15 mouse cellular contexts compared by ENCODE assay signal in genomic region chr14:77456876-77457275, GRCm38 (mm10).
A peak's percentile ranks its signal among the peaks of the same experiment; 100 is the strongest.
DNase-seq lines count a peak whose midpoint lies in the region; ATAC-seq and TF ChIP-seq lines count a peak whose summit lies in the region.
"Had no signal": no experiment of that assay in that cellular context is flagged by ENCODE, and none has a peak within 500 bp of the region (broad histone marks: within the 10 kb centered on the region; RNA-seq: fewer than 3 reads in every experiment).

No protein-coding gene starts in this region.

- H3K4me3 ChIP-seq in lung, embryonic 14.5 days (ENCODE audit: low read depth, low read length): no peak overlapping the region
- no peak overlapping the region for H3K4me3 ChIP-seq in lung, adult 2 months (replicated peaks; ENCODE audit: extremely low read depth, low read depth, low read length)
- H3K4me3 ChIP-seq in limb, embryonic 15.5 days: no peak overlapping the region
- H3K4me3 ChIP-seq: heart, embryonic 10.5 days; kidney, embryonic 15.5 days; liver, embryonic 13.5 days had no signal

- H3K9ac ChIP-seq in lung, embryonic 14.5 days: no peak overlapping the region
- no peak overlapping the region for H3K9ac ChIP-seq in limb, embryonic 15.5 days
- H3K9ac ChIP-seq: hindbrain, embryonic 14.5 days; kidney, embryonic 15.5 days; liver, embryonic 13.5 days had no signal

- no peak overlapping the region for H3K27ac ChIP-seq in lung, embryonic 14.5 days (ENCODE audit: low read depth)
- H3K27ac ChIP-seq in limb, embryonic 15.5 days: peak overlapping the region; percentile 77
- H3K27ac ChIP-seq: heart, embryonic 10.5 days; hindbrain, embryonic 14.5 days; kidney, embryonic 15.5 days; liver, embryonic 13.5 days had no signal

- TF ChIP-seq POLR2A in lung, adult 2 months (IDR thresholded peaks at IDR 0.05; ENCODE audit: borderline replicate concordance, extremely low read depth, low read depth, low read length): no peak

- no peak for TF ChIP-seq CTCF in lung, embryonic 14.5 days (IDR thresholded peaks at IDR 0.05; ENCODE audit: low read depth)
- TF ChIP-seq CTCF in lung, adult 2 months (IDR thresholded peaks at IDR 0.05; ENCODE audit: insufficient read depth, low read length): no peak

- WGBS in lung, embryonic 14.5 days: 35% methylated on average over 7 of the region's 7 CpGs
- WGBS in lung, adult 2 months: 45% methylated on average over 7 of the region's 7 CpGs
- 20% methylated on average over 7 of the region's 7 CpGs for whole genome bisulfite sequencing in limb, embryonic 15.5 days

- no peaks in the 10 kb centered on the region for H3K4me1 ChIP-seq in lung, embryonic 14.5 days (ENCODE audit: insufficient read depth)
- no peaks in the 10 kb centered on the region for H3K4me1 ChIP-seq in lung, adult 2 months (ENCODE audit: control insufficient read depth, insufficient read depth, low read length)
- peaks cover 24% of the 10 kb centered on the region for H3K4me1 ChIP-seq in limb, embryonic 15.5 days
- H3K4me1 ChIP-seq: liver, embryonic 13.5 days had no signal

- DNase-seq in gastrocnemius, adult 18-20 months (ENCODE audit: low spot score): peak; percentile 21
- DNase-seq in gastrocnemius, adult 8-10 months (ENCODE audit: low spot score in 2 of 2): no peak
- DNase-seq in lung, embryonic 14.5 days: peak; percentile 59
- DNase-seq in lung, adult 2 months: no peak
- DNase-seq in cerebellum, postnatal 10 days: peak; percentile 70 to 71
- no peak for DNase-seq in kidney, postnatal 36 days
- DNase-seq: adrenal gland, adult 8-10 months; liver, embryonic 13.5 days; lung, postnatal 36 days had no signal

- H3K4me2 ChIP-seq in lung, embryonic 14.5 days: no peak overlapping the region
- no peak overlapping the region for H3K4me2 ChIP-seq in limb, embryonic 15.5 days
- H3K4me2 ChIP-seq: hindbrain, embryonic 14.5 days; kidney, embryonic 15.5 days; liver, embryonic 13.5 days had no signal

- ATAC-seq in lung, embryonic 14.5 days (ENCODE audit: insufficient read depth): no peak
- peak; percentile 81 for ATAC-seq in limb, embryonic 15.5 days (ENCODE audit: insufficient number of reproducible peaks, low FRiP score, low TSS enrichment, low read depth)
- no peak for ATAC-seq in megakaryocyte-erythroid progenitor cell, adult 5-6 weeks (replicated peaks; ENCODE audit: low FRiP score, low TSS enrichment, poor library complexity, severe bottlenecking)
- ATAC-seq: Patski had no signal

- no peaks in the 10 kb centered on the region for H3K9me3 ChIP-seq in lung, embryonic 14.5 days (ENCODE audit: low read depth, low read length)
- H3K9me3 ChIP-seq in limb, embryonic 15.5 days: no peaks in the 10 kb centered on the region
- H3K9me3 ChIP-seq: heart, embryonic 10.5 days; kidney, embryonic 15.5 days; liver, embryonic 13.5 days had no signal

- H3K36me3 ChIP-seq in lung, embryonic 14.5 days (ENCODE audit: insufficient read depth): no peaks in the 10 kb centered on the region
- H3K36me3 ChIP-seq in limb, embryonic 15.5 days: no peaks in the 10 kb centered on the region
- H3K36me3 ChIP-seq: heart, embryonic 10.5 days; kidney, embryonic 15.5 days; liver, embryonic 13.5 days had no signal

- H3K27me3 ChIP-seq in lung, embryonic 14.5 days (ENCODE audit: insufficient read depth, low read length): no peaks in the 10 kb centered on the region
- no peaks in the 10 kb centered on the region for H3K27me3 ChIP-seq in limb, embryonic 15.5 days
- H3K27me3 ChIP-seq: kidney, embryonic 15.5 days; liver, embryonic 13.5 days; Patski had no signal

Comparison
In these comparisons a context has a peak if more than half of its experiments do, and no peak if none do; other contexts are left out.
1. DNase-seq: peak in gastrocnemius, adult 18-20 months (single experiment), lung, embryonic 14.5 days (single experiment) and cerebellum, postnatal 10 days (2 of 2); none in gastrocnemius, adult 8-10 months (0 of 2), lung, adult 2 months (single experiment) and kidney, postnatal 36 days (0 of 2).